Mouse (Mus musculus): ENCODE measurements around the gene Tra2b.

DNA sequence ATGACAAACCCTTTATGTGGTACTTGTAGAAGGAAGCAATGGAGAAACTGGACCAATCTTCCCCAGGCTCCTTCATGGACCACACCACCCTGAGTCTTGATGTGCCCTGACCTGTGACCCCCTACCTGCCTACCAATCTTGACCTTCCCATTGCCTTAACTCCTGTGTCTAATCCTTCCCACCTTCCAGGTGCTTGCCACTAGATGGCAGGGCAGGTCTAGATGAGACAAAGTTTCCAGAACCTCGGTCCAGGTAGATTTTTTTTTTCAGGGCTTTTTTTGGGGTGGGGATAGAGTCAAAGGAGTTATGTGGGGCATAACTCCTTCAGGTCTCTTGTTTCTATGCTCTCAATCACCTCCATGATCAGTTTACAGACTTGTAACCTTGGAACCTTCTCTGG lies 44.8 kb upstream of the Tra2b start:
- TF ChIP-seq CTCF (IDR thresholded peaks at IDR 0.05; ENCODE audit: borderline replicate concordance, extremely low read depth, insufficient read depth, insufficient read length) (peak; percentile 68; the same call in 1 of the 2 replicates), POLR2A (IDR thresholded peaks at IDR 0.05; ENCODE audit: borderline replicate concordance, extremely low read depth, insufficient read depth, insufficient read length, poor library complexity, severe bottlenecking) (no peak)
